Mouse (Mus musculus): ENCODE results near the gene Tctex1d2. TPM values are rescaled to one million over a fixed set of nuclear protein-coding genes. Genes with fewer than 3 reads are reported as not detected.
A peak's percentile ranks its signal among the peaks of the same experiment; 100 is the strongest.

The Tctex1d2 gene
- 26.9 and 29.3 TPM in 2 replicates for polyA plus RNA-seq (2014; fragmentation: Nextera tagmentation; extraction: Ambion mirVana)

GRCm38 (mm10) chr16:32419517-32420483 is at the start of gene Tctex1d2:
TSS of gene Tctex1d2 (plus strand) at chr16:32419702.
- 2% methylated on average over 45 of the region's 45 CpGs for WGBS
- peak within 1 kb of the TSS; percentile 75 to 77 for H3K4me3 ChIP-seq (ENCODE audit: control insufficient read depth in 1 of 2, insufficient read depth in 1 of 2, low read depth in 1 of 2, low read length in 2 of 2)

GRCm38 (mm10) chr16:32371351-32371750 is 48.2 kb upstream of the Tctex1d2 start:
- Histone ChIP-seq H3K9ac (ENCODE audit: low read length) (no peak overlapping the region), H3K27ac (replicated peaks in 1 of 2; ENCODE audit: control insufficient read depth in 1 of 2, insufficient read depth in 1 of 2, low read depth in 2 of 2, low read length in 2 of 2) (no peak overlapping the region), H3K9me3 (ENCODE audit: control insufficient read depth, low read length) (no peaks in the 10 kb centered on the region), H3K4me2 (ENCODE audit: low read length) (no peak overlapping the region), H3K36me3 (ENCODE audit: control insufficient read depth, insufficient read depth, low read length) (peaks cover 84% of the 10 kb centered on the region), H3K4me3 (ENCODE audit: control insufficient read depth in 1 of 2, insufficient read depth in 1 of 2, low read depth in 1 of 2, low read length in 2 of 2) (no peak overlapping the region), H3K4me1 (ENCODE audit: control insufficient read depth in 2 of 2, insufficient read depth in 2 of 2, low read length in 2 of 2) (no peaks in the 10 kb centered on the region), H3K27me3 (ENCODE audit: control insufficient read depth, insufficient read depth, low read length) (no peaks in the 10 kb centered on the region)
- whole genome bisulfite sequencing, result 80% methylated on average over 4 of the region's 4 CpGs
- no peak for ATAC-seq (ENCODE audit: insufficient number of reproducible peaks, insufficient read depth, low FRiP score, low read depth)

More at GRCm38 (mm10) chr16:32419517-32420483, at the start of gene Tctex1d2:
- H3K9me3 ChIP-seq (ENCODE audit: control insufficient read depth, low read length), result no peaks in the 10 kb centered on the region
- H3K27ac ChIP-seq (replicated peaks in 1 of 2; ENCODE audit: control insufficient read depth in 1 of 2, insufficient read depth in 1 of 2, low read depth in 2 of 2, low read length in 2 of 2), result peak within 1 kb of the TSS; percentile 84 to 87
- no peaks in the 10 kb centered on the region for H3K36me3 ChIP-seq (ENCODE audit: control insufficient read depth, insufficient read depth, low read length)
- H3K9ac ChIP-seq (ENCODE audit: low read length), result peak within 1 kb of the TSS; percentile 76
- no peaks in the 10 kb centered on the region for H3K27me3 ChIP-seq (ENCODE audit: control insufficient read depth, insufficient read depth, low read length)
- peak; percentile 90 for ATAC-seq (ENCODE audit: insufficient number of reproducible peaks, insufficient read depth, low FRiP score, low read depth)
- H3K4me2 ChIP-seq (ENCODE audit: low read length), result peak within 1 kb of the TSS; percentile 73
- peaks cover 2 to 4% of the 10 kb centered on the region in 2 experiments; a peak in 3 of 4 replicates for H3K4me1 ChIP-seq (ENCODE audit: control insufficient read depth in 2 of 2, insufficient read depth in 2 of 2, low read length in 2 of 2)

- no peak for ATAC-seq (ENCODE audit: insufficient number of reproducible peaks, insufficient read depth, low FRiP score, low read depth)
- H3K4me1 ChIP-seq (ENCODE audit: control insufficient read depth in 2 of 2, insufficient read depth in 2 of 2, low read length in 2 of 2), result no peaks in the 10 kb centered on the region
- no peak overlapping the region for H3K4me2 ChIP-seq (ENCODE audit: low read length)
- no peaks in the 10 kb centered on the region for H3K27me3 ChIP-seq (ENCODE audit: control insufficient read depth, insufficient read depth, low read length)
- H3K4me3 ChIP-seq (ENCODE audit: control insufficient read depth in 1 of 2, insufficient read depth in 1 of 2, low read depth in 1 of 2, low read length in 2 of 2), result no peak overlapping the region
- peaks cover 94% of the 10 kb centered on the region for H3K36me3 ChIP-seq (ENCODE audit: control insufficient read depth, insufficient read depth, low read length)
- 91% methylated on average over 2 of the region's 2 CpGs for WGBS
- no peak overlapping the region for H3K27ac ChIP-seq (replicated peaks in 1 of 2; ENCODE audit: control insufficient read depth in 1 of 2, insufficient read depth in 1 of 2, low read depth in 2 of 2, low read length in 2 of 2)
- H3K9ac ChIP-seq (ENCODE audit: low read length), result no peak overlapping the region
- H3K9me3 ChIP-seq (ENCODE audit: control insufficient read depth, low read length), result no peaks in the 10 kb centered on the region
Observed at GRCm38 (mm10) chr16:32379575-32379974, 39.9 kb upstream of the Tctex1d2 start.

GRCm38 (mm10) chr16:32382901-32383300 is 36.6 kb upstream of the Tctex1d2 start:
- Histone ChIP-seq H3K4me2 (ENCODE audit: low read length) (no peak overlapping the region), H3K9me3 (ENCODE audit: control insufficient read depth, low read length) (no peaks in the 10 kb centered on the region), H3K9ac (ENCODE audit: low read length) (no peak overlapping the region), H3K4me1 (ENCODE audit: control insufficient read depth in 2 of 2, insufficient read depth in 2 of 2, low read length in 2 of 2) (no peaks in the 10 kb centered on the region), H3K27me3 (ENCODE audit: control insufficient read depth, insufficient read depth, low read length) (no peaks in the 10 kb centered on the region), H3K4me3 (ENCODE audit: control insufficient read depth in 1 of 2, insufficient read depth in 1 of 2, low read depth in 1 of 2, low read length in 2 of 2) (no peak overlapping the region), H3K27ac (replicated peaks in 1 of 2; ENCODE audit: control insufficient read depth in 1 of 2, insufficient read depth in 1 of 2, low read depth in 2 of 2, low read length in 2 of 2) (no peak overlapping the region), H3K36me3 (ENCODE audit: control insufficient read depth, insufficient read depth, low read length) (peaks cover 94% of the 10 kb centered on the region)
- no peak for ATAC-seq (ENCODE audit: insufficient number of reproducible peaks, insufficient read depth, low FRiP score, low read depth)

GRCm38 (mm10) chr16:32384885-32385284 is 34.6 kb upstream of the Tctex1d2 start:
- H3K27ac ChIP-seq (replicated peaks in 1 of 2; ENCODE audit: control insufficient read depth in 1 of 2, insufficient read depth in 1 of 2, low read depth in 2 of 2, low read length in 2 of 2), result no peak overlapping the region
- peaks cover 84% of the 10 kb centered on the region for H3K36me3 ChIP-seq (ENCODE audit: control insufficient read depth, insufficient read depth, low read length)
- H3K27me3 ChIP-seq (ENCODE audit: control insufficient read depth, insufficient read depth, low read length), result no peaks in the 10 kb centered on the region
- H3K4me3 ChIP-seq (ENCODE audit: control insufficient read depth in 1 of 2, insufficient read depth in 1 of 2, low read depth in 1 of 2, low read length in 2 of 2), result no peak overlapping the region
- no peak overlapping the region for H3K4me2 ChIP-seq (ENCODE audit: low read length)
- no peaks in the 10 kb centered on the region for H3K4me1 ChIP-seq (ENCODE audit: control insufficient read depth in 2 of 2, insufficient read depth in 2 of 2, low read length in 2 of 2)
- 65% methylated on average over 2 of the region's 2 CpGs for WGBS
- no peak overlapping the region for H3K9ac ChIP-seq (ENCODE audit: low read length)
- ATAC-seq (ENCODE audit: insufficient number of reproducible peaks, insufficient read depth, low FRiP score, low read depth), result no peak
- H3K9me3 ChIP-seq (ENCODE audit: control insufficient read depth, low read length), result no peaks in the 10 kb centered on the region

- H3K4me3 ChIP-seq (ENCODE audit: control insufficient read depth in 1 of 2, insufficient read depth in 1 of 2, low read depth in 1 of 2, low read length in 2 of 2), result no peak overlapping the region
- WGBS, result 76% methylated on average over 3 of the region's 3 CpGs
- no peaks in the 10 kb centered on the region for H3K4me1 ChIP-seq (ENCODE audit: control insufficient read depth in 2 of 2, insufficient read depth in 2 of 2, low read length in 2 of 2)
- H3K9ac ChIP-seq (ENCODE audit: low read length), result no peak overlapping the region
- H3K9me3 ChIP-seq (ENCODE audit: control insufficient read depth, low read length), result no peaks in the 10 kb centered on the region
- H3K27me3 ChIP-seq (ENCODE audit: control insufficient read depth, insufficient read depth, low read length), result no peaks in the 10 kb centered on the region
- H3K36me3 ChIP-seq (ENCODE audit: control insufficient read depth, insufficient read depth, low read length), result peaks cover 79% of the 10 kb centered on the region
- no peak for ATAC-seq (ENCODE audit: insufficient number of reproducible peaks, insufficient read depth, low FRiP score, low read depth)
- no peak overlapping the region for H3K27ac ChIP-seq (replicated peaks in 1 of 2; ENCODE audit: control insufficient read depth in 1 of 2, insufficient read depth in 1 of 2, low read depth in 2 of 2, low read length in 2 of 2)
- no peak overlapping the region for H3K4me2 ChIP-seq (ENCODE audit: low read length)
Observed at GRCm38 (mm10) chr16:32386826-32387225, 32.7 kb upstream of the Tctex1d2 start.

GRCm38 (mm10) chr16:32389049-32389448 is 30.5 kb upstream of the Tctex1d2 start:
- H3K27ac ChIP-seq (replicated peaks in 1 of 2; ENCODE audit: control insufficient read depth in 1 of 2, insufficient read depth in 1 of 2, low read depth in 2 of 2, low read length in 2 of 2), result no peak overlapping the region
- H3K36me3 ChIP-seq (ENCODE audit: control insufficient read depth, insufficient read depth, low read length), result peaks cover 65% of the 10 kb centered on the region
- H3K4me1 ChIP-seq (ENCODE audit: control insufficient read depth in 2 of 2, insufficient read depth in 2 of 2, low read length in 2 of 2), result no peaks in the 10 kb centered on the region
- H3K4me2 ChIP-seq (ENCODE audit: low read length), result no peak overlapping the region
- no peaks in the 10 kb centered on the region for H3K27me3 ChIP-seq (ENCODE audit: control insufficient read depth, insufficient read depth, low read length)
- no peak overlapping the region for H3K9ac ChIP-seq (ENCODE audit: low read length)
- no peak overlapping the region for H3K4me3 ChIP-seq (ENCODE audit: control insufficient read depth in 1 of 2, insufficient read depth in 1 of 2, low read depth in 1 of 2, low read length in 2 of 2)
- ATAC-seq (ENCODE audit: insufficient number of reproducible peaks, insufficient read depth, low FRiP score, low read depth), result no peak
- H3K9me3 ChIP-seq (ENCODE audit: control insufficient read depth, low read length), result no peaks in the 10 kb centered on the region

All from heart, embryonic 14.5 days (tissue).